Mouse (Mus musculus) retina, postnatal 7 days (tissue): ENCODE results near the gene Avpr1b.
"Not testable (repeated sequence)": the region's sequence is repeated elsewhere in the genome, so short reads cannot be mapped to it uniquely, and the experiment has no call there.

ENCODE experiments used
- DNase-seq: peaks from one replicate; pipeline ENCODE4 v3.0.0-alpha.2; 2012; ENCODE audit warnings: low read depth, low spot score

Avpr1b gene

DNA sequence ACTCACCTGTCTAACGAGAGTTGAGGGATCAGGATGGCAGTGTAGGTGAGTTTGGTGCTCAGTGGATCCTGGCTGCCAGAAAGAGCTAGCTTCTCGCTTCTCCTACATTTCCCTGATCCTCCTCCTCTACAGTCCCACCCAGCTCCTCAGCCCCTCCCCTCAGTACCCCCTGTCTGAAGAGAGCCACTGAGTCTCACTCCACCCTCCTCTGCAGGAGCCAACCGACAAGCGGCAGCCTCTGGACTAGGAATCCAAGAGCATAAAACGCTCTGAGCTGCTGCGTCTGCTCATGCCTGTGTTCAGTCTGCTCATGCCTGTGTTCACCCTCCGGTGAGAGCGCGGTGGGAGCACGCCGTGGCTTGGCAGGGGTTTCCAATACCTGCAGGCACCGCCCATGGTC, at the start of gene Avpr1b:
Gene Avpr1b, plus strand, starts transcription at position 335 of the 400 bp plus-strand sequence.
- no peak for DNase-seq

DNA sequence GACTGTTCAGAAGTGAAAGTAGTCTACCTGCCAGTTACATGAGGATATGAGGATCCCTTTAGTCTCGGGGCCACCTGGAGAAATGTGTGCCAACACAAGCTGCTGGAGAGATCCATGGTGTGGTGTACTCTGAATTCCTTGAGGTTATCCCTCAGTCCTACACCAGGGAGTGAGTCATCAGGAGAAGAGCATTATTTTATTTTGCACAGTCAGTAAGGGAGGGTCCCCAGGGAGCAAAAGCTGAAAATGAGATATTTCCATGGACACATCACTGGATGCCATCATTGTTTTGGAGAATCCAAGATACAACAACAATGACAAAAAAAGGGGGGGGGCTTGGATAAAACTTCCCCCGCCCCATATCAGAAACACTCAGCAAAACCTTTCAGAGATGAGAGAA, 47.1 kb upstream of the Avpr1b start:
- DNase-seq: no peak

DNA sequence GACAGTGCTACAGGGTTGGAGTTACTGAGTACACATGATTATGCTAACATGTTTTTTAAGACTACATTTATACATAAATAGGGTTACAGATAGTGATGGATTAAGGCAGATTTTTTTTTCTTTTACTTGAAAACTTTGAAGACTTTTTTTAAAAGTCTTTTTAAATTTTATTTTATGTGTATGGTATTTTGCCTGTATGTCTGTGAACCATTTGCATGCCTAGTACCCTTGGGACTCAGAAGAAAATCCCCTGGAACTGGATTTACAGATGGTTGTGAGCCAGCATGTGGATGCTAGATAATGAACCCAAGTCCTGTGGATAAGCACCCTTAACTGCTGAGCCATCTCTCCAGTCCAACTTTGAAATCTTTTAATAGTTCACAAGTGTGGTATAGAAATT, 45.6 kb upstream of the Avpr1b start:
- DNase-seq: no peak

DNA sequence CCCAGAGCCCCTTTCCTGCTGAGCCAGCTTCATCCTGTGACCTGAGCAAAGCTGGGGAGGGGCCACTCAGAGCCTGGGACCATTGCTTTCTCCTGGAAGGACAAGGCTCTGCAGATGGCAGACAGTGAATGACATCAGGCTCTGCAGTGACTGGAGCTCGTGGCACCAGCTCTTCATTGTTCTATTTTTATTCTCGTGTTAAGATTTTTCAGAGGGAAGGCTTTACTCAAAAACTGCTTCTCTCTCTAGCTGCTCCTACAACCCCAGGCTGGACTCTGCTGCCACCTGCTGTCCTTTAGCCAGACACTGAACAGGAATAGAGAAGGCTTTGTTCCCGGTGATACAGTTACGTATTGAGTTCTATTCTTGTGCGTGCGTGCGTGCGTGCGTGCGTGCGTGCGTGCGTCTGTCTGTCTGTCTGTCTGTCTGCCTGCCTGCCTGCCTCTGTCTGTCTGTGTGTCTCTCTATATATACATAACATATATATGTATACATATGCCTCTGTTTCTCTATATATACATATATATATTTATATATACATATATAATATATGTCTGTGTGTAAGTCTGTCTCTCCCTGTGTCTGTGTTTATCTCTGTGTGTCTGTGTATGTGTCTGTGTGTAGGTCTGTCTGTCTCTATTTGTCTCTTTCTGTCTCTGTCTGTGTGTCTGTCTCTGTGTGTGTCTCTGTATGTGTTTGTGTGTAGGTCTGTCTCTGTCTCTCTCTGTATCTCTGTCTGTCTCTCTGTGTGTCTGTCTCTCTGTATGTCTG, 43.8 kb upstream of the Avpr1b start:
- DNase-seq: peak; percentile 79

DNA sequence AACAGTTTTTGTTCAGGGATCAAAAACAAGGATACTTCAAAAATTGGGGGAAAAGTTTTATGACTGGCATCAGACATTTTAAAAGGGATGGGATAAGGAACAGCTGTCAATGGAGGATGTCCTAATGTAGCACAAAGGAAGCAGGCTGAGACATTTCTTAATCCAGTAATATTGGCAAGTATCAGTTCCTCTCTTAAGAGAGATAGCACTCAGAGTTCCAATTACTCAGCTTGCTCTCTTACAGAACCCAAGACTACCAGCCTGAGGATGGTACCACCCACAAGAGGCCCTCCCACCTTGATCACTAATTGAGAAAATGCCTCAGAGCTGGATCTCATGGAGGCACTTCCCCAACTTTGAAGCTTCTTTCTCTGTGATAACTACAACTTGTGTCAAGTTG, 38.5 kb upstream of the Avpr1b start:
- DNase-seq: no peak

DNA sequence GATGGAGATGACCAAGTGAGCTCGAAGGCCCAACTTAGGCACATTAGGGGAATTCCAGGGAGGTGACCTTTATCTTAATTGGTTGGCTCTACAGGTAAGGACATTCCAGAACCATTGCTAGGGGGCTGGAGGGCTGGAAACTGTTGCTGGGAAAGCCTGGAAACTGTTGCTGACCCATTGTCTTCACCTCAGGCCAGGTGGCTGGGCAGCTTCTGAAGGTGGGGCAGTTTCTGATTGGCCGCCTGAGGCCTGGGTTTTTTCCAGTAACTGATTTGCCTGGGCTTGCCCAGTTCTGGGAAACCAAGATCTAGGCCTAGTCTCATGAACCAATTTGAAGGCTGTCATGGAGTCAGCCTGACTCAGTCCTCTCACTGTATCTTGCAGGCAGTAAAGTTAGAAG, 37.0 kb upstream of the Avpr1b start:
- DNase-seq: no peak

DNA sequence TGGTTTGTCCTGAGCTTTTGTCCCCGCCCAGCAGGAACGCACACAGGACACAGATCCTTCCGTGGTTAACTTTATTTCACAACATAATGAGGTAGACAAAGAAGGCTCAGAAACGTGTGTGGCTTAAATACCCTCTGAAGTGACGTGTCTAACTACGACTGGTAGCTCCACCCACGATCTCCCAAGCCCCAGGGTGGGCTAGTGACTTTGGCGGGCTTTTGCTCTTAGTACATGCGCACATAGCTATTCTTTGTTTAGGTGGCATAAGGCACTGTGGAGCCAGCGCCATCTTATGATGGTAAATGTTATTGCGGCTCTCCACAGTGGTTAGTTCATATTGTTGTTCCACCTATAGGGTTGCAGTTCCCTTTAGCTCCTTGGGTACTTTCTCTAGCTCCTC, 33.0 kb upstream of the Avpr1b start:
- not testable (repeated sequence) for DNase-seq

DNA sequence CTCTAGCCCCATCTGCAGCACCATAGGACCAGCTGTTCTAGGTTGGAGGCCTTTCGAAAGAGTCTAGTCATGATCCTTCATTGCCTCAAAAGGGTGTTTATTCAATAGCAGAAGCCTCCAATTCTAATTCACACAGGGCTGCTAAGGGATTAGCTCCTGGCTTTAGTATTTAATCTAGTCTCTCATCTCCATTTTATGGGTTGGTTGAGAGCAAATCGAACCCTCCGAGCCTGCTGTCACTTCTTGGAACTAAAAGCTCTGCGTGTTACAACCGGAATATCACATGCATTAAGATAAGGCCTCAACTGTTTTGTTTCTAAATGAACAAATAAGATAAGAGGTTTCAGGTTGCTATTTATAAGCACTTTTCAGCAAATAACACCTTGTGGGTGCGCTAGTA, 29.3 kb upstream of the Avpr1b start:
- no peak for DNase-seq

DNA sequence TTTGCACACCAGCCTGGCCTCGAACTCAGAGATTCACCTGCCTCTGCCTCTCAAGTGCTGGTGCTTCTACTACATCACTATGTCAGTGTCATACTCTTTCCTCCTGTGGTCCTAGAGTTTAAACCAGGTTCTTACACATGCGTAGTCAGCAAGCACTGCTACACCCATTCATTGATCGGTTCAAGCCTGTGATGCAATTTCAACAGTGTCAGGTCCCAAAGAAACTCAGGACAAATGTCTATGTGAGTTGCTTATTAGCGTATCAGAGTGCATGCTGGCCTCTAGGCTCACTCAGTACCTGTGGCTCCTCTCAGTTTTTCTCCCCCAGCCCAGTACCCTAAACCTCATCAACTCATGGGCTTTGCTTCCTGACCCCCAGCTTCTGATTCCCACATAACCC, 28.6 kb upstream of the Avpr1b start:
- no peak for DNase-seq

DNA sequence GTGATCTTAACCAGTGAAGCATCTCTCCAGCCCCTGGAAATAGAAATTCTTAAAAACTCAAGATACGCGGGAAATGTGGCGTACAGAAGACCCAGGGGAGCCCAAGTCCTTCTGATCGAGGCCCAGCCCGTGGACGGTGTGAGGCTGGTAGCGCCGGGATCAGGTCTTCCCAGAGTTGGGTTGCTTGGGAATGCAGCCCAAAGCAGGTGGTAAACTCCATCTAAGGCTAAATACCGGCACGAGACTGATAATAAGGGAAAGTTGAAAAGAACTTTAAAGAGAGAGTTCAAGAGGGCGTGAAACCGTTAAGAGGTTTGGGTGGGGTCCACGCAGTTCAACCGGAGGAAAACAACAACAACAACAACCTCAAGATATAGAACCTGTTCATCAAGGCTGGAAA, 25.3 kb upstream of the Avpr1b start:
- peak; percentile 19 for DNase-seq

DNA sequence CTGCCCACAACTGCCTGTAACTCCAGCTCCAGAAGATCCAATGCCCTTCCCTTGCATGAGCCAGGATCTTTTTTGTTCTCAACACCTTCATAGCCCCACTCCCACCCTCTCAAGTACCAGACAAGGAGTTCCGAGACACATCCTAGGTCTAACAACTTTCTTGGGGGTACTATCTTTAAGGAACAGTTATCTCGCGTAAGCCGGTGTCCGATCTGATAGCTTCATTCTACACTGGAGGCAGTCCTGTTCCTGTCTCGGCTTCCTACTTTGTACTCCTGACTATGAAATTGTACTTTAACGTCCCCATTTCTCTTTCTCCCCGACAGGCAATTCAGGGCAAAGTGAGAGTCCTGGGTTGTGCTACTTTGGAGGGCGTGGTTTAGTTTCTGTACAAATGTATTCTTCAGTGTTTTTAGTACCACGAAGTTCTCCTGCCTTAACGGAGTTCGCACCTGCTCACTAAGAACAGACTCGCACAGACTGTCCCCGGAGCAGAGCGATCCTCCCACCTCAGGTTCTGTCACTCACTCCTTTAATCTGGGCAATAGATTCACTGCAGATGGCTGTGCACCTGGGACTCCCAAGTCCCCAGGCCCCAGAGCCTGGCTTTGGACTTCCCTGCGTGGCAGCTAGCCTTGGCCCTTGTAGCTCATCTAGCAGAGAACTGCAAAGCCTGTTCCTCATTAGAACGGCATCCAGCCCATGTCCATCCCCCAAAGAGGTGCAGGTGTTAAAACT, 19.9 kb upstream of the Avpr1b start:
- DNase-seq: no peak

DNA sequence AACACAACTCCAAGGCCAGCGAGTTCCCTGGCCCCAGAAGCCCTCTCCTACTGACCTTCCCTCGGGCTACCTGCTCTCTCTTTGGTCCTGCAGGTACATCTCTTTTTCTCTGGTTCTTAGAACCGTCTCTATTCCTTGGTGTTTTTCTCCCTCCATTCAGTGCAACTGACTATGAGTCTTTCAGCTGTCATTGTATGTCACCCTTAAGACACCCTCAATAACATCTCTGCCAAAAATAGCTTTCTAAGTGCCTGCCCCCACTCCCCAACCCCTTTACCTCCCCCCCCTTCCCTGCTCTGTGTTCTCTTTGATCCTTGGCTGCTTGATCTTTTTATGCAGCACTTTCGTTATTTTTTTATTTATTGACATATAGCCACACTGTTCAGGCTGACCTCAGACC, 18.6 kb upstream of the Avpr1b start:
- no peak for DNase-seq

DNA sequence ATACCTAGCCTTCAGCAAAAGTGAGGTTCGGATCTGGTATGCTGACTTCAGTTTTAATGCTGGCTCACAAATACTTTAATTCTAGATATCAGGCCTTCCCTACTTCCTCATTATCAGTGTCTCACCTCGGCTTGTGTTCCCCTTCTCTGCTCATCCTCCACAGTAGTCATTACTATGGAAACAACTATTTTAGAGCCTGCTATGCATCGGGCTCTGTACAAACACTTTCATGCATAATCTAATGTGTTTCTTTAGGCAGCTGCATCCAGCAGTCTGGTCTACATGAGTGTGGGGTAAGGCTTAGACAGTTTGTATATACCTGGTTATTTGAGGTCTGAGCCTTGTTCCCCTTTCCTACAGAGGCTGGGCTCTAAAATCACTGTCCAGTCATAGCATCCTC, 15.4 kb upstream of the Avpr1b start:
- DNase-seq: no peak

DNA sequence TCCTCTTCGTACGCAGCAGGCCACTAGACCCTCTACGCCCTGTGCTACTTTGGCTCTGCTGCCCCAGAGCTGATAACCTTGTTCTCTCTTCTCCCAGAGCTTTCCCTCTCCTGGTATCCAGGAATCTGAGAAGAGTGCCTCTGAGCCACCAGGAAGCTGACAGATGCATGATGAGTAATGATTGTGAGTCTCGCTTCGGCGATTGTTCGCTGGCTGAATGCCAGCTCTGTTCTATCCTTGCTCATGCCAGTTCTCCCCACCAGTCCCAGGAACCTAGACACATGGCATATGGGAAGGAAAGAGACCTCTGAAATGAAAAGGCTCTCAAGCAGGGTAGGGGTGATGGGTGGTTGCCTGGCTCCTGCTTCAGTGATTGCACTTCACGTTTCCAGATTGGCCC, 12.2 kb upstream of the Avpr1b start:
- no peak for DNase-seq

DNA sequence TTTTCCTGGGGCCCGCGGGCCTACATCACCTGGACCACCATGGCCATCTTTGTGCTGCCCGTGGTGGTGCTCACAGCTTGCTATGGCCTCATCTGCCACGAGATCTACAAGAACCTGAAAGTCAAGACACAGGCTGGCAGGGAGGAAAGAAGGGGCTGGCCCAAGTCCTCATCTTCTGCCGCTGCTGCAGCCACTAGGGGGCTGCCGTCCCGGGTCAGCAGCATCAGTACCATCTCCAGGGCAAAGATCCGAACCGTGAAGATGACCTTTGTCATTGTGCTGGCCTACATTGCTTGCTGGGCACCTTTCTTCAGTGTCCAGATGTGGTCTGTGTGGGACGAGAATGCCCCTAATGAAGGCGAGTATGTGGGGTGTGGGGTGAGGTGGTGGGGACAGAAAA, 1.3 kb downstream of the Avpr1b start:
- DNase-seq: no peak

DNA sequence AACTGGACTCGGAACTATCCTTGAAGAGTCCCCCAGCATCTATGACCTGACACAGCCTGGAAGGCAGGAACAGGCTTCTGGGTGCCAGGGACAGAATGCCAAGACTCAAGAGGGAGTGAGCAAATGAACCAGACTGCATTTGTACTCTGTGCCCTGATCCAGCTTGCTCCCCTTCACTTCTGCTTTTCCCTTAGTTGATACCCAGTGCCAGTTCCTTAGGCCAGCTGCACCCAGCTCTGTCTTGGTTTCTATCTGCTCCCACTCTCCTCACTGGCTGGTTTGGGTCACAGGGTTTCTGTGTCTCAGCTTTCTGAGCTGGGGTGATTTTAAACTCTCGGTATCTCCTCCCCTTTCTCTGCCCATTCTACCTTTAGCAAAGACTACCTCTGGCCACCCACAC, 7.7 kb downstream of the Avpr1b start:
- no peak for DNase-seq

DNA sequence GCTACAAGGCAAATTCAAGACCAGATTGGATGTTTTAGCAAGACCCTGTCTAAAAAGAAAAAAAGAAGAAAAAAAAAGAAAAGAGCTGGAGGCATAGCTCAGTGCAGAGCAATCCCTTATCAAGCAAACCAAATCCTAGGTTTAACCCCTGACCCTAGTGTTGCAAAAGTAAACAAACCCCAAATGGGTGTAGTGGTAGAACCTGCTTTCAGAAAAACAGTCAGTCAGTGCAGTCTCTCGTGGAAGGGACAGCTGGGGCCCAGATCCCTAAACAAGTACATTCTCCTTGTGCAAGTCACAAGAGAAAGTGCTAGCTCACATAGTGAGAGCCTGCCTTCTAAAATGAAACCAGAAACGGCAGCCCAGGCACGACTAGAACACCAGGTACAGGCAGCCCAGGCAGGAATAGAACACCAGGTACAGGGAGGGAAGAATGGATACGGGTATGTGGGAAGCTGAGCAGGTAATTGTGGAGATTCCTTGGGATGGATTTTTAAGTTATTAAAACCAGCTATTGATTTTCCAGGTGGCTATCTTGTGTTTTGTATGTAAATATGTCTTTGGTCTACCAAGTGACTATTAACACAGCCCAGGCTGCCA, 13.6 kb downstream of the Avpr1b start:
- no peak for DNase-seq

DNA sequence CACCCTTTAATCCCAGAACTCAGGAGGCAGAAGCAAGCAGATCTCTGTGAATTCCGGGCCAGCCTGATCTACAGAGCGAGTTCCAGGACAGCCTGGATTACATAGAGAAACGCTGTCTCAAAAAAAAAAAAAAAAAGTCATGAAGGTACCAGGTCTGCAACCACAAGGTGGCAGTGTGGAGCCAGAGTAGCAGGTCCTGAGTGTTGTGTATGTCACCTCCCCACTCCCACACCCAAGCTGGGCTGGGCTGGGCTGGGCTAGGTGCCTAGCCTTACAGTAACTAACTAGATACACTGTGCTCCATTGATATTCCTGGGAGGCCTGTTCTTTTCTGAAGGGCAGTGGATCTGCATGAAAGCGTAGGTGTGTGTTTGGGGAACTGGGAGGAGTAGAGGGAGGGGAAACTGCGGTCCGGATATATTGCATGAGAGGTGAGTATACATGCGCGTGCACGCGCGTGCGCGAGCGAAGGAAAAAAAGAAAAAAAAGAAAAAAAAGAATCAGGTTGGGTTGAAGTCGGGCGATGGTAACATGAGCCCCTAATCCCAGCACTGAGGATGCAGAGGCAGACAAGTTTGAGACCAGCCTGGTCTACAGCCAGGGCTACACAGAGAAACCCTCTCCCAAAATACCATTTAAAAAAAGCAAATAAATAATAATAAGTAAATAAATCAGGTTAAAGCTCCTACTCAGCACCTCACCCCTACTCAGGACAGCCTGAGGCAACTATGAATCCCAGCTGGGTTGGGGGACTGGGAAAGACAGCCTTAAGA, 14.5 kb downstream of the Avpr1b start:
- peak; percentile 47 for DNase-seq

DNA sequence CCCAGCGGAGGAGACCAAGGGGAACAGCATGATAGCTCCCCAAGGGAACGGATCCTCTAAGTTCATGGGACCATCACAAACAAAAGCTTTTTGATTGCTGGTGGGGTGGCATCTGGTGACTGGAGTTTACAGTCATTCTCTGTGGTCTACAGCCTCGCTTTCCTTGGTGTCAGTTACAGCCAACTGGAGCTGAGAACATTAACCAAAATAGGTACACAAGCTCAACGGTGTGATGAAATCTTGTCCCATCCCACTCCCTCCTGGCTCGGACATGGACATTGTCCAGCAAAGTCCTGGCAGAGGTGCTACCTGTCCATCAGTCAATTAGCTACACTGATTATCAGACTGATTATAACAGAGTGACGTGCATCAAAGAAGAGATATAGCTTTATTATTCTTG, 15.6 kb downstream of the Avpr1b start:
- no peak for DNase-seq

DNA sequence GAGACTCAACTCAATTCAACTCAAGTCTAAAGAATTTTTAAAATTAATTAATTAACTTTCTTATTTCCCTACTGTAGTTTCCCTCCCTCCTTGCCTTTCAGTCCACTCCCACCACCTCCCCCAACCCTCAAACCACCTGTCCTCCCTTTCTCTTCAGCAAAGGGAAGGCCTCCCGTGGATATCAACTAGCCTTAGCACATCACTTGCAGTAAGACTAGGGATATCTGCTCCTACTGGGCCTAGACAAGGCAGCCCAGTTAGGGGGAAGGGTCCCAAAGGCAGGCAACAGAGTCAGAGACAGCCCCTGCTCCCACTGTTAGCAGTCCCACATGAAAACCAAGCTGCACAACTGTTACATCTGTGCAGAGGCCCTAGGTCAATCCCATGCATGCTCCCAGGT, 17.1 kb downstream of the Avpr1b start:
- DNase-seq: no peak

DNA sequence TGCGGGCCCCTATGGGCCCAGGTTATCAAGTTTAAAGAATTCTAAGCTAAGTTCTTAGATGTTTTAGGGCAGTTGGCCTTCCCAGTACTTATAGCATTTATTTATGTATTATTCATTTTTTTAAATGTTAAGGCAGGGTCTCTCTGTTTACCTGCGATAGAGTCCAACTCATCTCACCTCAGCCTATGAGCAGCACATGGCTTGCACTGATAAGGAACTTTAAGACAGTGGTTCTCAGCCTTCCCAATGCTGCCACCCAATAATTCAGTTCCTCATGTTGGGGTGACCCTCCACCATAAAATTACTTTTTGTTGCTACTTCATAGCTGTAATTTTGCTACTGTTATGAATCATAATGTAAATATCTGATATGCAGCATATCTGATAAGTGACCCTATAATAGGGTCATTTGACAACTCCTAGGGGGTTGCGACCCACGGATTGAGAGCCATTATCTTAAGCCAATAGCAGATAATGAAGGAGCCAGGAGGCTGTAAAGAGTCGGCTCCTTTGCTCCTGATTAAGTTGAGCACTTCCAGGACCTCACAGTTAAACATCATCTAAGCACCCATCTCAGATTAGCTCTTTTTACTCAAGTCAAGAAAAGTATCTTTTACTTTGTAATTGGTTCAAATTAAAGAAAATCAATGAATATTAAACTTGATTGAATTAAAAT, 17.6 kb downstream of the Avpr1b start:
- DNase-seq: no peak

DNA sequence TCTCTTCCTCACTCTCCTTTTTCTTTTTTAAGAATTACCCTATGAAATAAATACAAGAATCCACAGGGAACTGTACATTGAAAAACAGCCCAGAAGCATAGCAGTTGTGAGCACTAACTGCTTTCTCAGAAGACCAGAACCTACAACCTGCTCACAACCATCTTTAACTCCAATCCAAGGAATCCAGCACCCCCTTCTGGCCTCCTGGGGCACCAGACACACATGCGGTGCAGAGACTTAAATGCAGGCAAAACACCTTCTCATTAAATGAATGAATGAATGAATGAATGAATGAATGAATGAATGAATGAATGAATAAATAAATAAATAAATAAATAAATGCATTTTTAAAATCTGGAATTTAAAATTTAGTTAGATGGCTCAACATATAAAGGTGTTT, 19.5 kb downstream of the Avpr1b start:
- no peak for DNase-seq
